Mouse (Mus musculus): ENCODE results near the gene Klf13. TPM values are rescaled to one million over a fixed set of nuclear protein-coding genes. Genes with fewer than 3 reads are reported as not detected.

Klf13 gene
- total RNA-seq, 1 experiment: 29.4 TPM

- no peaks in the 10 kb centered on the region for H3K9me3 ChIP-seq (ENCODE audit: control insufficient read depth, insufficient read depth, low read depth, low read length)
- no peak overlapping the region for H3K9ac ChIP-seq (ENCODE audit: insufficient read depth, low read depth, low read length, poor library complexity, severe bottlenecking)
- H3K27ac ChIP-seq (ENCODE audit: insufficient read depth, low read depth, low read length, poor library complexity, severe bottlenecking): no peak overlapping the region
- no peak overlapping the region for H3K4me3 ChIP-seq (ENCODE audit: insufficient read depth in 1 of 2, low read depth in 1 of 2, low read length in 2 of 2, poor library complexity in 1 of 2, severe bottlenecking in 1 of 2)
- no peaks in the 10 kb centered on the region for H3K36me3 ChIP-seq (ENCODE audit: control insufficient read depth, insufficient read depth, low read length, poor library complexity, severe bottlenecking)
- TF ChIP-seq CHD2 (IDR thresholded peaks at IDR 0.05; ENCODE audit: low read depth, low read length) (no peak), MAFK (IDR thresholded peaks at IDR 0.05; ENCODE audit: insufficient read depth, low read depth, low read length) (no peak), ZNF384 (IDR thresholded peaks at IDR 0.05; ENCODE audit: low read depth, low read length) (no peak), ZC3H11A (IDR thresholded peaks at IDR 0.05; ENCODE audit: borderline replicate concordance, low read depth, low read length) (no peak), HCFC1 (IDR thresholded peaks at IDR 0.05; ENCODE audit: borderline replicate concordance, insufficient read depth, low read length) (no peak)
- peaks cover 3 to 8% of the 10 kb centered on the region in 2 experiments; a peak in 3 of 4 replicates for H3K4me1 ChIP-seq (ENCODE audit: control insufficient read depth in 2 of 2, insufficient read depth in 2 of 2, low read length in 2 of 2, poor library complexity in 1 of 2)
- in situ Hi-C loops (cut with MboI; ENCODE audit: low sequenced_read_pairs in 2 of 2, unreplicated experiment in 2 of 2): no loop called here
- no peak for DNase-seq (ENCODE audit: low read depth, low spot score)
Measured at GRCm38 (mm10) chr7:63882739-63883138, 56.0 kb downstream of the Klf13 start.

- Histone ChIP-seq H3K9ac (ENCODE audit: insufficient read depth, low read depth, low read length, poor library complexity, severe bottlenecking) (no peak overlapping the region), H3K9me3 (ENCODE audit: control insufficient read depth, insufficient read depth, low read depth, low read length) (no peaks in the 10 kb centered on the region), H3K36me3 (ENCODE audit: control insufficient read depth, insufficient read depth, low read length, poor library complexity, severe bottlenecking) (no peaks in the 10 kb centered on the region), H3K4me1 (ENCODE audit: control insufficient read depth in 2 of 2, insufficient read depth in 2 of 2, low read length in 2 of 2, poor library complexity in 1 of 2) (no peaks in the 10 kb centered on the region), H3K27ac (ENCODE audit: insufficient read depth, low read depth, low read length, poor library complexity, severe bottlenecking) (no peak overlapping the region), H3K4me3 (ENCODE audit: insufficient read depth in 1 of 2, low read depth in 1 of 2, low read length in 2 of 2, poor library complexity in 1 of 2, severe bottlenecking in 1 of 2) (no peak overlapping the region)
- in situ Hi-C loops (cut with MboI; ENCODE audit: low sequenced_read_pairs in 2 of 2, unreplicated experiment in 2 of 2): no loop called here
- no peak for DNase-seq (ENCODE audit: low read depth, low spot score)
- TF ChIP-seq CHD2 (IDR thresholded peaks at IDR 0.05; ENCODE audit: low read depth, low read length): no peak
- no peak for TF ChIP-seq ZNF384 (IDR thresholded peaks at IDR 0.05; ENCODE audit: low read depth, low read length)
- no peak for TF ChIP-seq ZC3H11A (IDR thresholded peaks at IDR 0.05; ENCODE audit: borderline replicate concordance, low read depth, low read length)
Measured at GRCm38 (mm10) chr7:63879583-63879982, 59.1 kb downstream of the Klf13 start.

GRCm38 (mm10) chr7:63877610-63878009 lies 61.1 kb downstream of the Klf13 start:
- Histone ChIP-seq H3K9ac (ENCODE audit: insufficient read depth, low read depth, low read length, poor library complexity, severe bottlenecking) (no peak overlapping the region), H3K36me3 (ENCODE audit: control insufficient read depth, insufficient read depth, low read length, poor library complexity, severe bottlenecking) (no peaks in the 10 kb centered on the region), H3K27ac (ENCODE audit: insufficient read depth, low read depth, low read length, poor library complexity, severe bottlenecking) (no peak overlapping the region), H3K4me1 (ENCODE audit: control insufficient read depth in 2 of 2, insufficient read depth in 2 of 2, low read length in 2 of 2, poor library complexity in 1 of 2) (0 out of 4 replicates have a peak, but pooled peaks cover 0 to 3% of the 10 kb centered on the region in 2 experiments), H3K9me3 (ENCODE audit: control insufficient read depth, insufficient read depth, low read depth, low read length) (no peaks in the 10 kb centered on the region), H3K4me3 (ENCODE audit: insufficient read depth in 1 of 2, low read depth in 1 of 2, low read length in 2 of 2, poor library complexity in 1 of 2, severe bottlenecking in 1 of 2) (no peak overlapping the region)
- TF ChIP-seq HCFC1 (IDR thresholded peaks at IDR 0.05; ENCODE audit: borderline replicate concordance, insufficient read depth, low read length): no peak
- TF ChIP-seq ZC3H11A (IDR thresholded peaks at IDR 0.05; ENCODE audit: borderline replicate concordance, low read depth, low read length): no peak
- no peak for TF ChIP-seq CHD2 (IDR thresholded peaks at IDR 0.05; ENCODE audit: low read depth, low read length)
- TF ChIP-seq MAFK (IDR thresholded peaks at IDR 0.05; ENCODE audit: insufficient read depth, low read depth, low read length): no peak
- no peak for TF ChIP-seq ZNF384 (IDR thresholded peaks at IDR 0.05; ENCODE audit: low read depth, low read length)
- DNase-seq (ENCODE audit: low read depth, low spot score): no peak
- in situ Hi-C loops (cut with MboI; ENCODE audit: low sequenced_read_pairs in 2 of 2, unreplicated experiment in 2 of 2): no loop called here

GRCm38 (mm10) chr7:63876640-63877039 lies 62.1 kb downstream of the Klf13 start:
- TF ChIP-seq HCFC1 (IDR thresholded peaks at IDR 0.05; ENCODE audit: borderline replicate concordance, insufficient read depth, low read length) (no peak), ZNF384 (IDR thresholded peaks at IDR 0.05; ENCODE audit: low read depth, low read length) (no peak), CHD2 (IDR thresholded peaks at IDR 0.05; ENCODE audit: low read depth, low read length) (no peak), ZC3H11A (IDR thresholded peaks at IDR 0.05; ENCODE audit: borderline replicate concordance, low read depth, low read length) (no peak), MAFK (IDR thresholded peaks at IDR 0.05; ENCODE audit: insufficient read depth, low read depth, low read length) (no peak)
- Histone ChIP-seq H3K9me3 (ENCODE audit: control insufficient read depth, insufficient read depth, low read depth, low read length) (no peaks in the 10 kb centered on the region), H3K4me3 (ENCODE audit: insufficient read depth in 1 of 2, low read depth in 1 of 2, low read length in 2 of 2, poor library complexity in 1 of 2, severe bottlenecking in 1 of 2) (no peak overlapping the region), H3K27ac (ENCODE audit: insufficient read depth, low read depth, low read length, poor library complexity, severe bottlenecking) (no peak overlapping the region), H3K4me1 (ENCODE audit: control insufficient read depth in 2 of 2, insufficient read depth in 2 of 2, low read length in 2 of 2, poor library complexity in 1 of 2) (0 out of 4 replicates have a peak, but pooled peaks cover 0 to 3% of the 10 kb centered on the region in 2 experiments), H3K36me3 (ENCODE audit: control insufficient read depth, insufficient read depth, low read length, poor library complexity, severe bottlenecking) (no peaks in the 10 kb centered on the region), H3K9ac (ENCODE audit: insufficient read depth, low read depth, low read length, poor library complexity, severe bottlenecking) (no peak overlapping the region)
- no peak for DNase-seq (ENCODE audit: low read depth, low spot score)
- in situ Hi-C loops (cut with MboI; ENCODE audit: low sequenced_read_pairs in 2 of 2, unreplicated experiment in 2 of 2): no loop called here

- TF ChIP-seq ZC3H11A (IDR thresholded peaks at IDR 0.05; ENCODE audit: borderline replicate concordance, low read depth, low read length) (no peak), CHD2 (IDR thresholded peaks at IDR 0.05; ENCODE audit: low read depth, low read length) (no peak), ZNF384 (IDR thresholded peaks at IDR 0.05; ENCODE audit: low read depth, low read length) (no peak), MAFK (IDR thresholded peaks at IDR 0.05; ENCODE audit: insufficient read depth, low read depth, low read length) (no peak), HCFC1 (IDR thresholded peaks at IDR 0.05; ENCODE audit: borderline replicate concordance, insufficient read depth, low read length) (no peak)
- no peak overlapping the region for H3K27ac ChIP-seq (ENCODE audit: insufficient read depth, low read depth, low read length, poor library complexity, severe bottlenecking)
Measured at GRCm38 (mm10) chr7:63875686-63876085, 63.0 kb downstream of the Klf13 start.

More at GRCm38 (mm10) chr7:63875686-63876085, 63.0 kb downstream of the Klf13 start:
- H3K4me3 ChIP-seq (ENCODE audit: insufficient read depth in 1 of 2, low read depth in 1 of 2, low read length in 2 of 2, poor library complexity in 1 of 2, severe bottlenecking in 1 of 2): no peak overlapping the region
- no peaks in the 10 kb centered on the region for H3K36me3 ChIP-seq (ENCODE audit: control insufficient read depth, insufficient read depth, low read length, poor library complexity, severe bottlenecking)
- H3K9ac ChIP-seq (ENCODE audit: insufficient read depth, low read depth, low read length, poor library complexity, severe bottlenecking): no peak overlapping the region
- in situ Hi-C loops (cut with MboI; ENCODE audit: low sequenced_read_pairs in 2 of 2, unreplicated experiment in 2 of 2): no loop called here
- no peak for DNase-seq (ENCODE audit: low read depth, low spot score)
- H3K9me3 ChIP-seq (ENCODE audit: control insufficient read depth, insufficient read depth, low read depth, low read length): no peaks in the 10 kb centered on the region
- 0 out of 4 replicates have a peak, but pooled peaks cover 0 to 3% of the 10 kb centered on the region in 2 experiments for H3K4me1 ChIP-seq (ENCODE audit: control insufficient read depth in 2 of 2, insufficient read depth in 2 of 2, low read length in 2 of 2, poor library complexity in 1 of 2)
